Mouse (Mus musculus): Measurements from ENCODE around the gene Cdx2. TPM values are rescaled to one million over a fixed set of nuclear protein-coding genes. Genes with fewer than 3 reads are reported as not detected.

The Cdx2 gene
- polyA plus RNA-seq, 1 experiment from 2014 or later: not detected

DNA sequence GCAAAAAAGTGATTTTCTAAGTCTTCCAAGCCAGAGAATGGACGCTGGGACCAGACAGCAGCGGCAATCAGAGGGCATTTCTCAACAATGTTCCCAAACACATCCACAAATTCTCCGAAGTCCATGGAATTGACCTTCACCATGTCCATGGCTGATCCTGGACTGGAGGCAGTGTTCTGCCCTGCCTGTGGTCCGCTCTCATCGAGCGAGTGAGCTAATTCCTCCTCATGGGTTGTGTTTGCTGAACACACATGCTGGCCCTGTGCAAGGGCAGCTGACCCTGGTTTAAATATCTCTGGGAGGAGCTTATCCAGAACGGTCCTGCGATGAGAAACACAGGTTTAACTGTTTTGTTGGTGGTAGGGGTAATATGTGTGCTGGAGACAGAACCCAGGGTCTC is 15.1 kb upstream of the Cdx2 start, which contains the start of gene Urad:
Gene Urad (minus strand): TSS at position 258 of the 400 bp plus-strand sequence.
- Histone ChIP-seq H3K4me3 (ENCODE audit: low read depth, low read length) (peak within 1 kb of the TSS; percentile 43), H3K36me3 (replicated peaks; ENCODE audit: insufficient read depth, low read length) (no peaks in the 10 kb centered on the region), H3K4me1 (ENCODE audit: insufficient read depth) (no peaks in the 10 kb centered on the region), H3K27me3 (ENCODE audit: insufficient read depth, low read length) (0 out of 2 replicates have a peak, but pooled peaks cover 4% of the 10 kb centered on the region), H3K4me2 (ENCODE audit: low read depth, low read length) (peak within 1 kb of the TSS; percentile 62), H3K9ac (replicated peaks) (peak within 1 kb of the TSS; percentile 13), H3K27ac (ENCODE audit: low read depth) (peak within 1 kb of the TSS; percentile 81), H3K9me3 (ENCODE audit: low read length) (no peaks in the 10 kb centered on the region)
- WGBS (ENCODE audit: insufficient replicate concordance): 64% methylated on average over 8 of the region's 8 CpGs
- DNase-seq (peak; percentile 69), ATAC-seq (peak; percentile 90)
- no peak for TF ChIP-seq CTCF (IDR thresholded peaks at IDR 0.05; ENCODE audit: low read depth)
- peak; percentile 23; the same call in 1 of the 2 replicates for TF ChIP-seq EP300 (IDR thresholded peaks at IDR 0.05; ENCODE audit: low read depth)

DNA sequence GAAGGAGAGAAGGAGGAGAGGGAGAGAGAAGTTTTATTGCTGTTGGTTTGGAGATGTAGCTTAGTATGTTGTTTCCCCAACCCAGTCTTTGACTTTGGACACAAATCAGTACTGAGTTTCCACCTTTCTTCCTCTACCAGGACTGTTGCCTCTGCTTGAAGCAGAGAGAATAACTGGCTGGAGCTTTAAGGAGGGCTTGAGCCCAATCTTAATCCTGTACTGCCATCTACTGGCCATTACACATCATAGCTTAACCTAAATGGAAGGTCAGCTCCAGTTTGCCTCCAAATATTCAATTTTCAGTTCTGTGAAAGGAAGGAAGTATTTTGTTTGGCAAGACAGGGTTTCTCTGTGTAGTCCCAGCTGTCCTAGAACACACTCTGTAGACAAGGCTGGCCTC is 12.6 kb upstream of the Cdx2 start:
- Histone ChIP-seq H3K9me3 (ENCODE audit: low read length) (no peaks in the 10 kb centered on the region), H3K27ac (ENCODE audit: low read depth) (no peak overlapping the region), H3K27me3 (ENCODE audit: insufficient read depth, low read length) (peaks cover 28% of the 10 kb centered on the region), H3K4me3 (ENCODE audit: low read depth, low read length) (peak overlapping the region; percentile 43), H3K36me3 (replicated peaks; ENCODE audit: insufficient read depth, low read length) (0 out of 2 replicates have a peak, but pooled peaks cover 3% of the 10 kb centered on the region), H3K4me1 (ENCODE audit: insufficient read depth) (no peaks in the 10 kb centered on the region), H3K9ac (replicated peaks) (no peak overlapping the region), H3K4me2 (ENCODE audit: low read depth, low read length) (peak overlapping the region; percentile 62)
- no peak for ATAC-seq
- no peak for DNase-seq
- TF ChIP-seq EP300 (IDR thresholded peaks at IDR 0.05; ENCODE audit: low read depth) (no peak), CTCF (IDR thresholded peaks at IDR 0.05; ENCODE audit: low read depth) (peak; percentile 86)

DNA sequence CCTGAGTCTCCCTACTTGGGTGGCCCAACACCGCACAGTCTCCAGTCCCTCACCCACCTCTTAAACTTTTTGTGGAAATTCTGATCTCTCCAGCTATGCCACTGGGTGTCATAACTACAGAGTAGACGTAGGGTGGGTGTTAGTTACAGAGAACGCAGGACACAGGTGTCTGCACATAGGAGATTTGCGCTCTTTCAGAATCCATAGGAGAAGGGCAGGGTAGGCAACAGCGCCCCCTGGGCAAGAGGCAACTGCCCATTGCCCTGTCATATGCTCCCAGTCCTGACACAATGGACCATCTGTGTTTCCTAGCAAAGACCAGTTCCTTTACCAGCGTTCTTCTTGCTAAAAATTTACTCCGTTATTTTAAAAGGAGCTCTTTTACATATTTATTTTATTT is 10.9 kb upstream of the Cdx2 start:
- Histone ChIP-seq H3K4me1 (ENCODE audit: insufficient read depth) (no peaks in the 10 kb centered on the region), H3K4me3 (ENCODE audit: low read depth, low read length) (peak overlapping the region; percentile 15; the same call in 1 of the 2 replicates), H3K4me2 (ENCODE audit: low read depth, low read length) (peak overlapping the region; percentile 52), H3K27ac (ENCODE audit: low read depth) (no peak overlapping the region), H3K36me3 (replicated peaks; ENCODE audit: insufficient read depth, low read length) (0 out of 2 replicates have a peak, but pooled peaks cover 5% of the 10 kb centered on the region), H3K9ac (replicated peaks) (no peak overlapping the region), H3K9me3 (ENCODE audit: low read length) (no peaks in the 10 kb centered on the region), H3K27me3 (ENCODE audit: insufficient read depth, low read length) (peaks cover 45% of the 10 kb centered on the region)
- DNase-seq (no peak), ATAC-seq (no peak)
- 29% methylated on average over 7 of the region's 7 CpGs for WGBS (ENCODE audit: insufficient replicate concordance)
- TF ChIP-seq EP300 (IDR thresholded peaks at IDR 0.05; ENCODE audit: low read depth) (no peak), CTCF (IDR thresholded peaks at IDR 0.05; ENCODE audit: low read depth) (peak; percentile 57)

DNA sequence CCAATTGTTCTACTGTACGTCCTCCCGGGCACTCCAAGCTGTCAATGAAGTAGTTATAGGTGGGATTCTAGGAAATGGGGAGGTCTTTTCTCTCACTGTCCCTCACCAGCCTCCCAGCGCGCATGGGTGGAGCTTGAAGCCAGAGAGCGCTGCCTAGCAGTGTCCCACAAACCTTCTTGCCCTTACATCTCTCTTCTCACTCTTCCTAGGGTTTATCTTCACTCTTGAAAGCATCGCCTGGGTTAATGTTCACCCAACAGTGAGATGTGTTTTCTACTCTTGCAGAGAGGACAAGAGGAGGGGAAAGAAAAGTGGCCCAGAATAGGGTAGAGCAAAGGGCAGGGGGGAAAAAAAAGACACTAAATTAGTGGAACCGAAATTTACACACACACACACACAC is 10.3 kb upstream of the Cdx2 start:
- TF ChIP-seq EP300 (IDR thresholded peaks at IDR 0.05; ENCODE audit: low read depth): no peak
- no peak for TF ChIP-seq CTCF (IDR thresholded peaks at IDR 0.05; ENCODE audit: low read depth)
- Histone ChIP-seq H3K9ac (replicated peaks) (no peak overlapping the region), H3K36me3 (replicated peaks; ENCODE audit: insufficient read depth, low read length) (0 out of 2 replicates have a peak, but pooled peaks cover 5% of the 10 kb centered on the region), H3K4me1 (ENCODE audit: insufficient read depth) (no peaks in the 10 kb centered on the region), H3K4me3 (ENCODE audit: low read depth, low read length) (no peak overlapping the region), H3K9me3 (ENCODE audit: low read length) (no peaks in the 10 kb centered on the region), H3K27me3 (ENCODE audit: insufficient read depth, low read length) (peaks cover 51% of the 10 kb centered on the region), H3K27ac (ENCODE audit: low read depth) (no peak overlapping the region), H3K4me2 (ENCODE audit: low read depth, low read length) (peak overlapping the region; percentile 52; the same call in 1 of the 2 replicates)
- no peak for ATAC-seq
- WGBS (ENCODE audit: insufficient replicate concordance): 10% methylated on average over 7 of the region's 7 CpGs
- no peak for DNase-seq

DNA sequence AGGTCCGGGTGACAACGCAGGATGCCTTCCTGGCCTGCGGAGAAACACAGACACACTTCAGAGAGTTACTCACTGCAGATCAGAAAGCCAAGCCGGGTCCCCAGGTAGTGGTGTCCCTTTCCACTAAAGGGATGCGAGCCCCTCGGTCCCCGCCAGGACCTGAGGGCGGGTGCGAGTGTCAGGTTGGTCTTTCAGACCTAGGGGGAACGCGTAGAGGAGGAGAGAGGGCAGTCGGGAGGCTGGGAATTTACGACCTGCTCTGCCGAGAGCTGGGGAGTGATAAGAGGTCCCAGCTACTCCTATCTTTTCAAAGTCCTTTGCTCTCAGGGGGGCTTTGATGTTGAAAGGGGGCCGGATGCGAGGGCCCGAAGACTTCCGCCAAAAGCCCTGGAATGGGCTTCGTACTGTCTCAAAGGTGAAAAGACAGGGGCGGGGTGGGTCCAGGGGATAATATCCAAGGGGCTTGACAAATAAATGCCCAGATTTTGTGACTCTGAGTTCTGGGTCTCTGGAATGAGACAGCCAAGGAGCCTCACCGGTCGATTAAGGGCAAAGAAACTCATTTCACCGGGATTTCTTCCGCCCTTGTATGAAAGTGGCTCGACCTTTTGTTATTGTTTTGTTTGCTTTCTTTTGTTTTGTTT is 8.5 kb upstream of the Cdx2 start:
- no peak for TF ChIP-seq EP300 (IDR thresholded peaks at IDR 0.05; ENCODE audit: low read depth)
- TF ChIP-seq CTCF (IDR thresholded peaks at IDR 0.05; ENCODE audit: low read depth): no peak
- Histone ChIP-seq H3K9ac (replicated peaks) (no peak overlapping the region), H3K27me3 (ENCODE audit: insufficient read depth, low read length) (peaks cover 68% of the 10 kb centered on the region), H3K4me3 (ENCODE audit: low read depth, low read length) (no peak overlapping the region), H3K4me1 (ENCODE audit: insufficient read depth) (no peaks in the 10 kb centered on the region), H3K36me3 (replicated peaks; ENCODE audit: insufficient read depth, low read length) (0 out of 2 replicates have a peak, but pooled peaks cover 5% of the 10 kb centered on the region), H3K4me2 (ENCODE audit: low read depth, low read length) (no peak overlapping the region), H3K27ac (ENCODE audit: low read depth) (no peak overlapping the region), H3K9me3 (ENCODE audit: low read length) (no peaks in the 10 kb centered on the region)
- ATAC-seq (no peak), DNase-seq (no peak)
- 6% methylated on average over 25 of the region's 25 CpGs for WGBS (ENCODE audit: insufficient replicate concordance)

DNA sequence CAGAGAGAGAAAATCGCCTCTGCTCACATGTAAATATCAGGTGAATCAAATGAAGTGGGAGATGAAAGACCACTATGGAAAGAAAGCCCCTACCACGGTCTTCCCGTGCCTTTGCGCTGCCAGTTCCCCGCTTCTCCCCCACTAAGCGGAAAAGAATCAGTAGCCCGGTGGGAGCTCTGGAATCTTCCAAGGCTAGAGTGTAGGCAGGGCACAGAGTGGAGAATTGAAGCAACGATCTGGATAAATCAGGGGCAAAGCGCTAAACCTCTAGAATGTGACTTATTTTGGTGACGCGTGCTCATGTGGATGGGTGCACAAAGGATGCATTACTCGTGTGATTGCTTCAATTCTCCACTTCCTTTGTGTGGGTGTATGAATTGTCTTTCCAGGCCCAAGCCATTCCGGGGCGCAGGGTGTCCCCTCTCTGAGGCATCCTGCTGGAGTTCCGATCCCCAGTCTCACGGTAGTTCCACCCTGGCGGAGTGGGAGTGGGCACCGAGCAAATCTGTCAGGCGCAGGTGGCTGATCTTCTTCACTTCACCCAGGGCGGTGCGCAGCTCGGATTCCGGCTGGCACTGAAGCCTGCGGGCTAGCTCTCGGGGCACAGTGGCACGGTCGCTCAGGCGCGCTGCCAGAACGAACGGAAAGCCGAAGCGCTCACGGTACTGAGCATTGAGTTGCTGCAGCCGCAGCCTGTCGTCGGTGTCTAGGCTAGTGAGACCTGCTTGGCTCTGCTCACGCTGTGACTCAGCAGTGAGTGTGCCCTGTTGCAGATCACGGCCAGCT is 7.8 kb upstream of the Cdx2 start:
- H3K27ac ChIP-seq (ENCODE audit: low read depth): no peak overlapping the region
- no peaks in the 10 kb centered on the region for H3K9me3 ChIP-seq (ENCODE audit: low read length)
- H3K4me3 ChIP-seq (ENCODE audit: low read depth, low read length): no peak overlapping the region
- 9% methylated on average over 39 of the region's 39 CpGs for WGBS (ENCODE audit: insufficient replicate concordance)
- H3K27me3 ChIP-seq (ENCODE audit: insufficient read depth, low read length): peaks cover 76% of the 10 kb centered on the region
- 0 out of 2 replicates have a peak, but pooled peaks cover 5% of the 10 kb centered on the region for H3K36me3 ChIP-seq (replicated peaks; ENCODE audit: insufficient read depth, low read length)
- H3K4me2 ChIP-seq (ENCODE audit: low read depth, low read length): no peak overlapping the region
- no peak for DNase-seq
- TF ChIP-seq CTCF (IDR thresholded peaks at IDR 0.05; ENCODE audit: low read depth): no peak
- TF ChIP-seq EP300 (IDR thresholded peaks at IDR 0.05; ENCODE audit: low read depth): no peak
- no peaks in the 10 kb centered on the region for H3K4me1 ChIP-seq (ENCODE audit: insufficient read depth)
- H3K9ac ChIP-seq (replicated peaks): no peak overlapping the region
- no peak for ATAC-seq
